In the genomic region with DNA sequence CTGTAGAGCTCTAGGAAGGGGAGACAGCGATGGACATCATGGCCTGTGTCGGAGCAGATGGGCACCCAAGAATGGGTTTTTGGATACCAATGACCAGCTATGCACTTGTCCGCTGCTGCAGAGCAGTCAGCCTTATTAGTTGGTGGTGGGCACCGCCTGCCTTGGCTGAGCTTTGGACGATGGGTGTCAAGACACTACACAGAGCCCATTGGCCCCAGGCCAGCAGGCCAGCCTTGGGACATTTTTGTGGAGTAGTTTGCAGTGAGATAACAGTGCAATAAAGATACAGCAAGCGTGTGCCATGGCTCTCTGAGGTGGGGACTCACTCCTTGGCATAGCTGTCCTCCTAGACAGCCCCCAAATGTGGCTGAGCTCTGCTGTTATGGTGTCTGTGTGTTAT, we compare ENCODE assay signal across 34 mouse cellular contexts. TPM values are rescaled to one million over a fixed set of nuclear protein-coding genes. Genes with fewer than 3 reads are reported as not detected.
DNase-seq lines count a peak whose midpoint lies in the region; ATAC-seq lines count a peak whose summit lies in the region.
"Had no signal": no experiment of that assay in that cellular context is flagged by ENCODE, and none has a peak within 500 bp of the region (broad histone marks: within the 10 kb centered on the region; RNA-seq: fewer than 3 reads in every experiment).

No protein-coding gene starts in this region.

- H3K36me3 ChIP-seq in heart, embryonic 16.5 days (ENCODE audit: control insufficient read depth, insufficient read depth) = peaks cover 4% of the 10 kb centered on the region; the same call in 1 of the 2 replicates
- H3K36me3 ChIP-seq: embryonic facial prominence, embryonic 12.5 days; embryonic facial prominence, embryonic 15.5 days; G1E had no signal

- H3K9ac ChIP-seq in heart, embryonic 16.5 days (ENCODE audit: low read length) = no peak overlapping the region
- H3K9ac ChIP-seq: embryonic facial prominence, embryonic 12.5 days; embryonic facial prominence, embryonic 15.5 days; forebrain, postnatal 0 days; hindbrain, embryonic 14.5 days had no signal

- no peaks in the 10 kb centered on the region for H3K27me3 ChIP-seq in heart, embryonic 16.5 days (ENCODE audit: control insufficient read depth, insufficient read depth, low read length)
- H3K27me3 ChIP-seq: embryonic facial prominence, embryonic 12.5 days; embryonic facial prominence, embryonic 15.5 days had no signal

- peak; percentile 63; the same call in 1 of the 2 replicates for ATAC-seq in heart, embryonic 16.5 days (replicated peaks; ENCODE audit: extremely low read depth, insufficient read depth, low FRiP score)
- ATAC-seq: forebrain, embryonic 14.5 days; forebrain, postnatal 0 days; hindbrain, postnatal 0 days; inflammation-experienced regulatory T-cells, adult 6 months; intestine, embryonic 16.5 days had no signal

- 57% methylated on average over 6 of the region's 6 CpGs for WGBS in heart, embryonic 16.5 days

- peak; percentile 18 for DNase-seq in adrenal gland, postnatal 25 days
- no peak for DNase-seq in adrenal gland, postnatal 4 days (ENCODE audit: low spot score in 2 of 2)
- DNase-seq in heart, postnatal 36 days = no peak
- peak; percentile 27 for DNase-seq in ovary, adult 18-20 months (ENCODE audit: low spot score)
- no peak for DNase-seq in ovary, postnatal 14 days (ENCODE audit: low spot score)
- peak; percentile 10 for DNase-seq in MN1 (ENCODE audit: low spot score)
- DNase-seq: adrenal gland, adult 8-10 months; B cell, adult 2 months; cerebellum, adult 11 months; cerebellum, adult 2 months; cerebellum, adult 9-11 months; cerebellum, postnatal 25 days; forebrain, postnatal 0 days; gastrocnemius, adult 2 months; gastrocnemius, postnatal 14 days; kidney, adult 18-20 months had no signal

- no peak overlapping the region for H3K27ac ChIP-seq in heart, embryonic 16.5 days (ENCODE audit: low read length)
- H3K27ac ChIP-seq: embryonic facial prominence, embryonic 12.5 days; embryonic facial prominence, embryonic 15.5 days; gastrocnemius, adult 2 months; hindbrain, embryonic 14.5 days; hindbrain, postnatal 0 days had no signal

- intact Hi-C loops in heart, postnatal 36 days (cut with DNase I) = no loop called here

- no peak overlapping the region for H3K4me3 ChIP-seq in heart, embryonic 16.5 days (ENCODE audit: low read length)
- H3K4me3 ChIP-seq: embryonic facial prominence, embryonic 12.5 days; embryonic facial prominence, embryonic 15.5 days; gastrocnemius, adult 2 months had no signal

- no peak overlapping the region for H3K4me2 ChIP-seq in heart, embryonic 16.5 days (ENCODE audit: low read depth, low read length)
- H3K4me2 ChIP-seq: embryonic facial prominence, embryonic 12.5 days; embryonic facial prominence, embryonic 15.5 days; heart, embryonic 11.5 days; hindbrain, embryonic 14.5 days had no signal

- no peaks in the 10 kb centered on the region for H3K9me3 ChIP-seq in heart, embryonic 16.5 days (replicated peaks; ENCODE audit: control insufficient read depth, low read length)
- H3K9me3 ChIP-seq: embryonic facial prominence, embryonic 12.5 days; embryonic facial prominence, embryonic 15.5 days; G1E had no signal

- H3K4me1 ChIP-seq in heart, embryonic 16.5 days (ENCODE audit: control insufficient read depth, insufficient read depth, low read length) = peaks cover 5% of the 10 kb centered on the region; the same call in 1 of the 2 replicates
- H3K4me1 ChIP-seq: embryonic facial prominence, embryonic 12.5 days; embryonic facial prominence, embryonic 15.5 days had no signal

RNA-seq across cellular contexts. Expression of gene Gm5294, which starts 10.1 kb away (rescaled TPM):
- total RNA-seq in adrenal gland, postnatal 25 days (2021) = not detected in 2 replicates
- not detected for total RNA-seq in adrenal gland, postnatal 4 days (2021)
- polyA plus RNA-seq in heart, embryonic 16.5 days (2015; fragmentation: Nextera tagmentation; extraction: Ambion mirVana) = 0.24 TPM in 1 of 2 replicates, not detected in the other
- not detected for total RNA-seq in heart, postnatal 36 days (2021)
- total RNA-seq: adrenal gland, adult 8-10 months; CH12.LX; common myeloid progenitor, adult 5-6 weeks; forebrain, postnatal 0 days; G1E; gastrocnemius, adult 2 months; gastrocnemius, postnatal 14 days; gastrocnemius, postnatal 4 days; heart, postnatal 25 days; hindbrain, postnatal 0 days had no signal
- polyA plus RNA-seq: cerebellum, adult 2 months; embryonic facial prominence, embryonic 15.5 days; forebrain, embryonic 11.5 days; forebrain, embryonic 14.5 days; forebrain, postnatal 0 days; frontal cortex, adult 2 months; G1E; heart, embryonic 11.5 days; heart, embryonic 14.5 days; hindbrain, embryonic 11.5 days; inflammation-experienced regulatory T-cells, adult 6 months; intestine, embryonic 16.5 days had no signal

RNA-seq across cellular contexts. Expression of gene Fam20c, which starts 55.5 kb away (rescaled TPM):
- total RNA-seq in adrenal gland, postnatal 25 days (2021) = 13.2 and 13.8 TPM in 2 replicates
- 10 to 100 TPM; 22.5 to 26.1 TPM for total RNA-seq in adrenal gland, postnatal 4 days (2021)
- 5.4 and 5.6 TPM in 2 replicates for polyA plus RNA-seq in heart, embryonic 16.5 days (2015; fragmentation: Nextera tagmentation; extraction: Ambion mirVana)
- 10 to 100 TPM; 10.3 to 12.5 TPM for total RNA-seq in heart, postnatal 36 days (2021)
- polyA plus RNA-seq: G1E; inflammation-experienced regulatory T-cells, adult 6 months had no signal

Comparison
In these comparisons a context has a peak if more than half of its experiments do, and no peak if none do; other contexts are left out.
1. DNase-seq: peak in adrenal gland, postnatal 25 days (single experiment), ovary, adult 18-20 months (single experiment) and MN1 (single experiment); none in adrenal gland, postnatal 4 days (0 of 2), heart, postnatal 36 days (0 of 2) and ovary, postnatal 14 days (single experiment).